Mouse (Mus musculus) stomach, postnatal 0 days (tissue): ENCODE data around the gene Bcas3. TPM values are rescaled to one million over a fixed set of nuclear protein-coding genes. Genes with fewer than 3 reads are reported as not detected.

Experiments used
- ATAC-seq: fragments of 200-750 bp; cut with Nextera tagmentation; 2 replicates; pipeline ENCODE4 v1.8.0; 2017; ENCODE audit not compliant: low FRiP score, low TSS enrichment
- DNase-seq: peaks from one replicate; pipeline ENCODE4 v3.0.0-alpha.2; 2016; ENCODE audit warnings: low spot score
- H3K27ac ChIP-seq: fragments of 300-500 bp; sonication (generic); replicated peaks from 2 replicates; pipeline ENCODE4 v1.5.1; 2014; ENCODE audit warnings: mild to moderate bottlenecking, control low read depth
- H3K27me3 ChIP-seq: fragments of 300-500 bp; sonication (generic); 2 replicates; pipeline ENCODE4 v1.6.1; 2014; ENCODE audit warnings: low read length; ENCODE audit not compliant: control insufficient read depth, insufficient read depth
- H3K36me3 ChIP-seq: fragments of 300-500 bp; sonication (generic); 2 replicates; pipeline ENCODE4 v1.6.1; 2014; ENCODE audit warnings: low read length, mixed read lengths; ENCODE audit not compliant: control insufficient read depth, insufficient read depth
- H3K4me1 ChIP-seq: fragments of 300-500 bp; sonication (generic); replicated peaks from 2 replicates; pipeline ENCODE4 v1.6.1; 2014; ENCODE audit warnings: antibody characterized with exemption; ENCODE audit not compliant: control insufficient read depth, insufficient read depth
- H3K4me2 ChIP-seq: fragments of 300-500 bp; sonication (generic); replicated peaks from 2 replicates; pipeline ENCODE4 v1.6.1; 2014; ENCODE audit warnings: low read depth, mild to moderate bottlenecking, control low read depth, moderate library complexity
- H3K4me3 ChIP-seq: fragments of 300-500 bp; sonication (generic); 2 replicates; pipeline ENCODE4 v1.5.1; 2014; ENCODE audit warnings: low read depth, low read length, control low read depth
- H3K9ac ChIP-seq: fragments of 300-500 bp; sonication (generic); 2 replicates; pipeline ENCODE4 v1.6.1; 2014; ENCODE audit warnings: mild to moderate bottlenecking, low read length, control low read depth, mixed read lengths
- H3K9me3 ChIP-seq: fragments of 300-500 bp; sonication (generic); 2 replicates; pipeline ENCODE4 v1.6.1; 2016; ENCODE audit warnings: low read length; ENCODE audit not compliant: control insufficient read depth
- CTCF ChIP-seq: IDR thresholded peaks from 2 replicates; pipeline ENCODE4 v1.5.1; 2016; ENCODE audit warnings: antibody characterized with exemption, low read depth, mild to moderate bottlenecking, moderate library complexity
- EP300 ChIP-seq: optimal IDR thresholded peaks from 2 replicates; pipeline ENCODE3; 2016; ENCODE audit warnings: antibody characterized with exemption
- WGBS: fragments of 180-500 bp; shearing (Covaris S2); extraction: QIAGEN DNeasy Blood & Tissue Kit; methylation state at CpG from one replicate; pipeline ENCODE4 v1.1.7; 2014; 5-methylcytosine and 5-hydroxymethylcytosine counted together
- polyA plus RNA-seq: library from polyadenylated mRNA; unstranded; fragments of >200 nt; fragmentation: Nextera tagmentation; extraction: Ambion mirVana; gene quantifications from 2 replicates; pipeline ENCODE4 v1.2.1, GENCODE M21; 2015

Gene Bcas3
- polyA plus RNA-seq, 1 experiment from 2014 or later: 16.5 TPM

DNA sequence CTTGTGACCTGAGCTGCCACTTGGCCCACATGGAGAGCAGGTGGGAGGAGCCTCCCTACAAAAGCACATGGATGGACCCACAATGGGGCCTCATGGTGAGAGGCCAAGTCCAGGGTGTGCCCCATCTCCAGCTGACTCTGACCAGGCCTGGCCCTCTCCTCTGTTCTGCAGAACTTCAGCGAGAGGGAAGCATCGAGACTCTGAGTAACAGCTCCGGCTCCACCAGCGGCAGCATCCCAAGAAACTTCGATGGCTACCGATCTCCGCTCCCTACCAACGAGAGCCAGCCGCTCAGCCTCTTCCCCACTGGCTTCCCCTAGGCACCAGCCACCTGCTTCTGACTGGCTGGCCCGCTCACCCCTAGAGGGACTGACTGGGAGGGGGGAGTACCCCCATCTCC is 472.1 kb downstream of the Bcas3 start:
- ATAC-seq: no peak
- H3K9me3 ChIP-seq: no peaks in the 10 kb centered on the region
- 82% methylated on average over 10 of the region's 10 CpGs for WGBS
- no peak overlapping the region for H3K27ac ChIP-seq
- no peak for DNase-seq
- H3K4me3 ChIP-seq: no peak overlapping the region
- H3K4me1 ChIP-seq: peaks cover 1% of the 10 kb centered on the region; the same call in 1 of the 2 replicates
- H3K36me3 ChIP-seq: no peaks in the 10 kb centered on the region; the same call in 1 of the 2 replicates
- TF ChIP-seq CTCF (no peak), EP300 (no peak)
- H3K27me3 ChIP-seq: no peaks in the 10 kb centered on the region
- H3K9ac ChIP-seq: no peak overlapping the region
- H3K4me2 ChIP-seq: no peak overlapping the region

DNA sequence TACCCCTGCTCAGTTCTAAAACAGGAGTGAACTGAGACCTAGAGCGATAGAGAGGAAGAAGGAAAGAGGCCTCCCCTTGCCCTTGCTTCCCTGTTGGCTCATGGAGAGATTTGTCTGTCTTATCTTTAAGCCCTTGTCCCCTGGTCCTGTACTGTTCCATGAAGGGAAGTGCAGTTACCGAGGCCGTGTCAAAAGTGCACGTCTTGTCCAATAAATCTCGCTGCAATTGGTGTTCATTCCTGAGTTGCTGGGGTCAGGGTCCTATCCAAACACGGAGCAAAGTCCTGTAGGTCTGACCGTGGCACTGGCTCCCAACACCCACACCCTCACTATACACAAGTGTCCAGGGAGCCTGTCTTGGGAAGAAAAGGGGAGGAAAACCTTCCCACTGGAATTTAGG is 472.9 kb downstream of the Bcas3 start:
- H3K4me1 ChIP-seq: peaks cover 4% of the 10 kb centered on the region; the same call in 1 of the 2 replicates
- H3K36me3 ChIP-seq: no peaks in the 10 kb centered on the region; the same call in 1 of the 2 replicates
- H3K27ac ChIP-seq: no peak overlapping the region
- 66% methylated on average over 7 of the region's 7 CpGs for WGBS
- no peak for TF ChIP-seq CTCF
- TF ChIP-seq EP300: no peak
- H3K4me3 ChIP-seq: no peak overlapping the region
- H3K9ac ChIP-seq: no peak overlapping the region
- no peaks in the 10 kb centered on the region for H3K27me3 ChIP-seq
- no peak overlapping the region for H3K4me2 ChIP-seq
- DNase-seq: no peak
- no peak for ATAC-seq
- H3K9me3 ChIP-seq: no peaks in the 10 kb centered on the region

DNA sequence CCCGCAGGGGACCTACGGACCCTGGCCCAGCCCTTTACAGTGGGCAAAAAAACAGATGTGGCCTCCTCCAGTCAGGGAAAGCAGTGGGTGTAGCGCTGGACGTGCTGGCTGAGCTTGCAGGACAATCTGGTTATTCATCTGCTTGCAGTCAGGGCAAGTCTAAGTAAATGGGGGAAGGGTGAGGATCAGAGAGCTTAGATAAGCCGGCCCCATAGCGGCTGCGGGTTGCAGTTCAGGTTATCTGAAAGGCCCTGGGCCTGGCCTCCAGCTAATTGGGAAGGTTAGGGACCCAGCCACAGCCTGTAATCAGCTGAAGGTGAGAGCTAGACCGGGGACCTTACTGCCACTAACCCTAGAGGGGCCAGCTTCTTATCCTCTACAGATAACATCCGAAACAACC is 474.4 kb downstream of the Bcas3 start:
- Histone ChIP-seq H3K4me2 (no peak overlapping the region), H3K4me3 (no peak overlapping the region), H3K4me1 (peaks cover 8% of the 10 kb centered on the region; the same call in 1 of the 2 replicates), H3K27me3 (no peaks in the 10 kb centered on the region), H3K27ac (no peak overlapping the region; the same call in 1 of the 2 replicates), H3K9ac (no peak overlapping the region), H3K36me3 (no peaks in the 10 kb centered on the region; the same call in 1 of the 2 replicates), H3K9me3 (no peaks in the 10 kb centered on the region)
- 44% methylated on average over 9 of the region's 9 CpGs for WGBS
- DNase-seq (no peak), ATAC-seq (no peak)
- no peak for TF ChIP-seq EP300
- TF ChIP-seq CTCF: no peak

DNA sequence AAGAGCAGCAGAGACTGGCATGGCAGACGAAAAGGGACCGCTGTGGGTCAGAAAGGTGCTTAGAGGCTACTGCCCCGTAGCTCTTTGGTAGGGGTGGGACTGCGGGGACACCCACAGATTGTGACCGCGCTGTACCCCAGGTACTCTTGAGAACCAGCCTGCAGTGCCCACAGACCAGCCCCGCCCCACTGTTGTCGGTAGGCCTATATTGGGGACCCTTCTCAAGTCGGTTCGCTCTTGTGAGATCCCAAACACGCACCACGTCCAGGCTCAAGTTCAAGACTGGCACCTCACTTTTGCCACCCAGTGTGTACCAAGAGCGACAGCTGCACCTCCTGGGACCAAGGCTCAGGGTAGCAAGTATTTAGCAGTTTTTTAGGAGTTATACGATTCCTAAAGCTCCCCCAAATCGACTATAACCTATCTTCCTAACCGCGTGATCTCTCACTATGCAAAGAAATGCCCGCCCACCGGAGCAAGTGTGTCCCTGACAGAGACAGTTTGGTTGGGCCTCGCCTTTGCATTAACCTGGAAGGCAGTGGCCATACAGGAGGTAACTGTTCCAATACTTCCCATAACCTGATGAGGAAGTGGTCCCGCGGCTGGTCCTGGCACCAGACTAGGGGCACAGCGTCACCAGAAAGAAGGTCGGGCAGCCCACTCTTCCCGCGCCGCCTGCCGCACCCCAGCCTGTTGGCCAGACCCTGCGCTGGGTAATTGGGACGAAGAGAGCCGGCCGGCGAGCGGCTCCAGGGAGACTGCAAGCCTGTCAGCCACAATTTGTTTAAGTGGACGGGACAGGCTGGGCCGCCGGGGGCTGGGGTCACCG is 475.9 kb downstream of the Bcas3 start:
- 42% methylated on average over 38 of the region's 38 CpGs for whole genome bisulfite sequencing
- DNase-seq: no peak
- no peak for ATAC-seq

DNA sequence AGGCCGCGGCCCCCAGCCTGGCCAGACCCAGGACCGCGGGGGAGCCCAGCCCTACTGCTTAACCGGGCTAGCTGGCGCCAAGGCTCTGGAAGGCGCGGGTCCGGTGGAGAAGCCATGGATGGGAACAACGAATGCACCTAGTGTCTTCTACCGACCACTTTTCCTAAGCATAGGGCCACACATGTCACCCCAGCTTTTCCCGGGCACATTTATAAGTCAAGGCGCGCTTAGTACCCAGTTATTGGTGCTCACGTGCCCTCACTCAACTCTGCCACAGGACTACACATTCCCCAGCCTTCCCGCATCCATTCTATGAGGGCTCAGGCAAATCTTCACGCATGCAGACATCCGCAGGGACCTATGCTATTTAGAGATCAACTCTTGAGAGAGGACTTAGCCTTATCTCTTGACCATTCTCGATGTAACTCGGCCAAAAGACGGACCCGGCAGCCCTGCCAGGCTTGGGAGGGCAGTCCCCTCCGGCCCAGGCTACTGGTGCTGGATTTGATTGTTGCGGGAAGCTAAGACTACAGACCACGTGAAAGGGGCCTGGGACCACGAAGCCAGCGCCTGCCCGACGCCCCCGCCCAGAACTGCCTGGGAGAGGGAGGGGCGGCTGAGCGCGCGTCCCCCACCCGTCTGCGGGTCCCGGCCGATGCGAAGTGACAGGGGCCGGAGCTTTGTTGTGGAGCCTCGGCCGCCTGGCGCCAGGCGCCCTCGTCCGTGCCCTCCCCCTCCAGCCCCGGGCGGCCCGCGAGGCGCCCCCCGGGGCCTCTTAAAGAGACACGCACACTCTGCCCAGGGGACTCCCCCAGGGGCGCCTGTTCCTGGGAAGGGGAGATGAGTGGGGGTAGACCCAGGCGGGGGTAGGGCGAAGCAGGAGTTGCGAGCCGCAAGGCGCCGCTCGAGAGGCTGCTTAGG is 476.8 kb downstream of the Bcas3 start:
- Histone ChIP-seq H3K36me3 (no peaks in the 10 kb centered on the region), H3K4me3 (peak overlapping the region; percentile 27), H3K4me1 (peaks cover 8% of the 10 kb centered on the region; the same call in 1 of the 2 replicates), H3K27me3 (no peaks in the 10 kb centered on the region), H3K4me2 (peak overlapping the region; percentile 56), H3K9me3 (no peaks in the 10 kb centered on the region), H3K27ac (peak overlapping the region; percentile 63), H3K9ac (peak overlapping the region; percentile 53)
- DNase-seq (no peak), ATAC-seq (no peak)
- WGBS: 13% methylated on average over 58 of the region's 61 CpGs
- TF ChIP-seq CTCF: no peak; the same call in 1 of the 2 replicates
- no peak for TF ChIP-seq EP300

More for the DNA sequence above, 475.9 kb downstream of the Bcas3 start:
- peaks cover 8% of the 10 kb centered on the region; the same call in 1 of the 2 replicates for H3K4me1 ChIP-seq
- peak overlapping the region; percentile 13; the same call in 1 of the 2 replicates for H3K4me3 ChIP-seq
- H3K36me3 ChIP-seq: no peaks in the 10 kb centered on the region
- peak overlapping the region; percentile 31; the same call in 1 of the 2 replicates for H3K9ac ChIP-seq
- no peaks in the 10 kb centered on the region for H3K27me3 ChIP-seq
- H3K4me2 ChIP-seq: peak overlapping the region; percentile 56
- H3K27ac ChIP-seq: peak overlapping the region; percentile 63; the same call in 1 of the 2 replicates
- no peaks in the 10 kb centered on the region for H3K9me3 ChIP-seq
- TF ChIP-seq CTCF (no peak), EP300 (no peak)
